8 mouse cellular contexts compared by ENCODE assay signal in the genomic region with DNA sequence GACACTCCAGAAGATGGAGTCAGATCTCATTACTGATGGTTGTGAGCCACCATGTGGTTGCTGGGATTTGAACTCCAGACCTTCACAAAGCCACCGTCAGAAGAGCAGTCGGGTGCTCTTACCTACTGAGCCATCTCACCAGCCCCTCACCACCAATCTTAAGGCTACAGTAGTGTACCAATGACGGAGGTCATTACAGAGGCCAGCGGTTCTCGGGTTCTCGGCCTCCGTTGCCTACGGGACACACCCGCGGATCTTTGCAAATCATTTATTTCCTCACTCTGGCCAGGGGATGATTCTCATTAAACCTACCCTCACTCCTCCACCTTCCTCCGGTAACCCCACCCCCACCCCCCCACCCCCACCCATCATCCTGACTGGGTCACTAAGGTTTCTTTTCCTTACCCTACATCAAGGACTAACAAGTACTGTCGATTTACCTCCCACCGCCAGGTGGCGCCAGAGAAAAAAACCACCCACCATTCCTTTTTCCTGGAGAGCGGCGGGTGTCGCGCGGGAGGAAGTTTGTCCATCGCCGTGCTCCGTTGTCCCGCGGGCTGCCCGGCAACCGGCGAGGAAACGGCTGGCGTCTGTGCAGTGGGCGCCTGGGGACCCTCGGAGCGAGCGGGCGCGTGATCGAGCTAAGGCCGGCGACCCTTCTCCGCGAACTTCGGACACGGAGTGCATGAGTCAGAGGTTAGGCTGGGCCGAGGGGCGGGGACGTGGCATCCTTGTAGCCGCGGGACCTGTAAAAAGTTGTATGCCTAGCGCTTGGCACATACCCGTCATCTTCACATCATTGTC. TPM values are rescaled to one million over a fixed set of nuclear protein-coding genes. Genes with fewer than 3 reads are reported as not detected.
DNase-seq lines count a peak whose midpoint lies in the region; ATAC-seq and TF ChIP-seq lines count a peak whose summit lies in the region.

A gene (plus strand): TSS at position 496 of the 804 bp plus-strand sequence.

- TF ChIP-seq RAD21 in CH12.LX (IDR thresholded peaks at IDR 0.05; ENCODE audit: low read depth, low read length): peak; percentile 36

- in situ Hi-C loops in CH12.LX (cut with MboI; ENCODE audit: low pct_ligation_motif_present, low pct_unique_long_range_greater_than_20kb, low sequenced_read_pairs): loop anchor here (25.0 kb wide), 1 partner anchor 205 kb away; a partner anchor contains a TSS

- peaks cover 4 to 11% of the 10 kb centered on the region in 2 experiments for H3K4me1 ChIP-seq in CH12.LX (ENCODE audit: control insufficient read depth in 1 of 2, insufficient read depth in 2 of 2)
- peaks cover 12% of the 10 kb centered on the region for H3K4me1 ChIP-seq in forebrain, embryonic 12.5 days
- H3K4me1 ChIP-seq in heart, postnatal 0 days (ENCODE audit: control insufficient read depth, insufficient read depth): peaks cover 8% of the 10 kb centered on the region; the same call in 1 of the 2 replicates
- peaks cover 17% of the 10 kb centered on the region for H3K4me1 ChIP-seq in liver, embryonic 16.5 days (ENCODE audit: control insufficient read depth, low read depth, low read length)
- H3K4me1 ChIP-seq in neural tube, embryonic 13.5 days (replicated peaks): peaks cover 8% of the 10 kb centered on the region
- H3K4me1 ChIP-seq in testis, adult 2 months (ENCODE audit: control insufficient read depth, insufficient read depth, low read length): no peaks in the 10 kb centered on the region; the same call in 1 of the 2 replicates

- peak within 1 kb of the TSS; percentile 65 to 96 (median 88) for H3K4me3 ChIP-seq in CH12.LX (replicated peaks in 1 of 3; ENCODE audit: low read depth in 2 of 3, low read length in 2 of 3, poor library complexity in 1 of 3)
- H3K4me3 ChIP-seq in forebrain, embryonic 12.5 days (replicated peaks): peak within 1 kb of the TSS; percentile 74
- H3K4me3 ChIP-seq in heart, postnatal 0 days (ENCODE audit: low read depth, low read length): peak within 1 kb of the TSS; percentile 76
- peak within 1 kb of the TSS; percentile 95 for H3K4me3 ChIP-seq in liver, embryonic 16.5 days (ENCODE audit: low read depth, low read length)
- H3K4me3 ChIP-seq in neural tube, embryonic 13.5 days: peak within 1 kb of the TSS; percentile 75
- H3K4me3 ChIP-seq in testis, adult 2 months (ENCODE audit: control insufficient read depth, low read depth, low read length): peak within 1 kb of the TSS; percentile 97

- WGBS in forebrain, embryonic 12.5 days: 4% methylated on average over 49 of the region's 49 CpGs
- WGBS in heart, postnatal 0 days: 4% methylated on average over 48 of the region's 49 CpGs
- WGBS in liver, embryonic 16.5 days (ENCODE audit: insufficient replicate concordance): 5% methylated on average over 49 of the region's 49 CpGs
- 3% methylated on average over 49 of the region's 49 CpGs for WGBS in neural tube, embryonic 13.5 days

- H3K4me2 ChIP-seq in CH12.LX (ENCODE audit: insufficient read depth, low read depth, poor library complexity, severe bottlenecking): peak within 1 kb of the TSS; percentile 86
- peak within 1 kb of the TSS; percentile 71 for H3K4me2 ChIP-seq in forebrain, embryonic 12.5 days
- H3K4me2 ChIP-seq in heart, postnatal 0 days (ENCODE audit: low read depth, low read length): peak within 1 kb of the TSS; percentile 92
- H3K4me2 ChIP-seq in liver, embryonic 16.5 days (ENCODE audit: low read depth, low read length): peak within 1 kb of the TSS; percentile 87
- H3K4me2 ChIP-seq in neural tube, embryonic 13.5 days: peak within 1 kb of the TSS; percentile 69

- peak; percentile 93 for DNase-seq in CH12.LX (ENCODE audit: extremely low read depth)
- peak; percentile 96 for DNase-seq in c-Kit-positive CD71-positive TER-119-negative erythroid progenitor cells, embryonic 14.5 days (ENCODE audit: low read depth)
- DNase-seq in heart, postnatal 0 days (ENCODE audit: low spot score): peak; percentile 93
- DNase-seq in kidney, postnatal 4 days: peak; percentile 97 to 98

- dilution Hi-C loops in CH12.LX (cut with MboI; ENCODE audit: extremely low pct_ligation_motif_present, extremely low pct_unique_long_range_greater_than_20kb, low sequenced_read_pairs): no loop called here

- peak; percentile 69; the same call in 1 of the 2 replicates for TF ChIP-seq POLR2A in CH12.LX (IDR thresholded peaks at IDR 0.05; ENCODE audit: low read depth, low read length)
- peak; percentile 61 for TF ChIP-seq POLR2A in testis, adult 2 months (IDR thresholded peaks at IDR 0.05; ENCODE audit: control insufficient read depth, low read depth, low read length)

- peak; percentile 83 for ATAC-seq in forebrain, embryonic 12.5 days (ENCODE audit: low FRiP score)
- peak; percentile 82 for ATAC-seq in heart, postnatal 0 days (ENCODE audit: insufficient read depth, low read depth)
- ATAC-seq in liver, embryonic 16.5 days (ENCODE audit: low read depth): peak; percentile 66
- ATAC-seq in neural tube, embryonic 13.5 days (ENCODE audit: low read depth): peak; percentile 86

- no peaks in the 10 kb centered on the region for H3K27me3 ChIP-seq in CH12.LX (replicated peaks)
- H3K27me3 ChIP-seq in forebrain, embryonic 12.5 days: peaks cover 3% of the 10 kb centered on the region; the same call in 1 of the 2 replicates
- no peaks in the 10 kb centered on the region for H3K27me3 ChIP-seq in heart, postnatal 0 days (ENCODE audit: control insufficient read depth, insufficient read depth, low read length)
- no peaks in the 10 kb centered on the region for H3K27me3 ChIP-seq in liver, embryonic 16.5 days (ENCODE audit: control insufficient read depth, insufficient read depth, low read depth, low read length)
- H3K27me3 ChIP-seq in neural tube, embryonic 13.5 days: no peaks in the 10 kb centered on the region
- no peaks in the 10 kb centered on the region for H3K27me3 ChIP-seq in testis, adult 2 months (ENCODE audit: control insufficient read depth, insufficient read depth, low read length)

- H3K36me3 ChIP-seq in CH12.LX (replicated peaks in 1 of 2; ENCODE audit: control insufficient read depth in 1 of 2, insufficient read depth in 1 of 2, low read length in 1 of 2): peaks cover 25 to 37% of the 10 kb centered on the region in 2 experiments
- peaks cover 31% of the 10 kb centered on the region for H3K36me3 ChIP-seq in forebrain, embryonic 12.5 days (replicated peaks)
- H3K36me3 ChIP-seq in heart, postnatal 0 days (replicated peaks; ENCODE audit: control insufficient read depth, insufficient read depth, low read length): peaks cover 23% of the 10 kb centered on the region
- H3K36me3 ChIP-seq in liver, embryonic 16.5 days (ENCODE audit: control insufficient read depth, insufficient read depth): peaks cover 7% of the 10 kb centered on the region; the same call in 1 of the 2 replicates
- peaks cover 34% of the 10 kb centered on the region for H3K36me3 ChIP-seq in neural tube, embryonic 13.5 days
- H3K36me3 ChIP-seq in testis, adult 2 months (ENCODE audit: control insufficient read depth, insufficient read depth, low read length): no peaks in the 10 kb centered on the region

- no peak for TF ChIP-seq EP300 in CH12.LX (IDR thresholded peaks at IDR 0.05; ENCODE audit: low read length)
- TF ChIP-seq EP300 in heart, postnatal 0 days (IDR thresholded peaks at IDR 0.05; ENCODE audit: low read depth): no peak

- H3K27ac ChIP-seq in CH12.LX (ENCODE audit: insufficient read depth, low read depth): no peak within 1 kb of the TSS
- H3K27ac ChIP-seq in forebrain, embryonic 12.5 days: no peak within 1 kb of the TSS
- no peak within 1 kb of the TSS for H3K27ac ChIP-seq in heart, postnatal 0 days (ENCODE audit: low read depth)
- no peak within 1 kb of the TSS for H3K27ac ChIP-seq in liver, embryonic 16.5 days (ENCODE audit: low read length)
- H3K27ac ChIP-seq in neural tube, embryonic 13.5 days (replicated peaks): no peak within 1 kb of the TSS
- H3K27ac ChIP-seq in testis, adult 2 months (ENCODE audit: control insufficient read depth, insufficient read depth, low read depth, low read length): peak within 1 kb of the TSS; percentile 86

- TF ChIP-seq CTCF in CH12.LX (conservative IDR thresholded peaks at IDR 0.05 in 1 of 2, IDR thresholded peaks at IDR 0.05 in 1 of 2; ENCODE audit: low read depth in 2 of 2, low read length in 2 of 2): peak in 1 of 2 experiments; percentile 82; a peak in 2 of 4 replicates
- TF ChIP-seq CTCF in heart, postnatal 0 days (IDR thresholded peaks at IDR 0.05; ENCODE audit: low read depth): peak; percentile 81
- TF ChIP-seq CTCF in testis, adult 2 months (IDR thresholded peaks at IDR 0.05; ENCODE audit: control insufficient read depth, insufficient read depth, insufficient replicate concordance, low read depth, low read length): peak; percentile 72; the same call in 1 of the 2 replicates

- peak within 1 kb of the TSS; percentile 69 for H3K9ac ChIP-seq in CH12.LX (ENCODE audit: insufficient read depth, low read depth)
- H3K9ac ChIP-seq in forebrain, embryonic 12.5 days: peak within 1 kb of the TSS; percentile 79
- H3K9ac ChIP-seq in heart, postnatal 0 days (replicated peaks; ENCODE audit: low read depth, low read length): peak within 1 kb of the TSS; percentile 72
- H3K9ac ChIP-seq in liver, embryonic 16.5 days (ENCODE audit: low read depth, low read length): peak within 1 kb of the TSS; percentile 85
- peak within 1 kb of the TSS; percentile 76 for H3K9ac ChIP-seq in neural tube, embryonic 13.5 days

- H3K9me3 ChIP-seq in CH12.LX (replicated peaks; ENCODE audit: low read length): no peaks in the 10 kb centered on the region
- no peaks in the 10 kb centered on the region for H3K9me3 ChIP-seq in forebrain, embryonic 12.5 days
- no peaks in the 10 kb centered on the region for H3K9me3 ChIP-seq in heart, postnatal 0 days (replicated peaks; ENCODE audit: control insufficient read depth, low read length)
- H3K9me3 ChIP-seq in liver, embryonic 16.5 days (replicated peaks; ENCODE audit: control insufficient read depth, low read length): no peaks in the 10 kb centered on the region
- no peaks in the 10 kb centered on the region for H3K9me3 ChIP-seq in neural tube, embryonic 13.5 days

- no peaks in the 10 kb centered on the region for H3K79me2 ChIP-seq in CH12.LX (replicated peaks; ENCODE audit: control insufficient read depth, extremely low read depth, insufficient read depth, poor library complexity, severe bottlenecking)

TF ChIP-seq in CH12.LX, 34 proteins besides CTCF, POLR2A, EP300 and RAD21 (continues in another document):
- no peak for TF ChIP-seq JUND (conservative IDR thresholded peaks at IDR 0.05; ENCODE audit: low read depth, low read length)
- peak; percentile 52; the same call in 1 of the 2 replicates for TF ChIP-seq MYC (IDR thresholded peaks at IDR 0.05; ENCODE audit: low read depth, low read length)

RNA-seq across cellular contexts. Expression of the gene that starts here (rescaled TPM):
- total RNA-seq in CH12.LX (2012; rRNA removed): 6.7 and 9.1 TPM in 2 replicates
- total RNA-seq in CH12.LX (2014; rRNA removed): 4.3 and 4.9 TPM in 2 replicates
- polyA plus RNA-seq in CH12.LX (2012; ENCODE audit: insufficient read length, low read depth): 11.6 and 15.3 TPM in 2 replicates
- polyA plus RNA-seq in forebrain, embryonic 12.5 days (2016; fragmentation: Nextera tagmentation; extraction: Ambion mirVana): 24.6 and 27.0 TPM in 2 replicates
- 0.50 and 1.6 TPM in 2 replicates for total RNA-seq in heart, postnatal 0 days (2014; rRNA removed; ENCODE audit: low replicate concordance)
- 4.4 and 5.8 TPM in 2 replicates for polyA plus RNA-seq in heart, postnatal 0 days (2015; fragmentation: Nextera tagmentation; extraction: Ambion mirVana)
- polyA plus RNA-seq in liver, embryonic 16.5 days (2015; fragmentation: Nextera tagmentation; extraction: Ambion mirVana): 2.5 and 2.9 TPM in 2 replicates
- polyA plus RNA-seq in neural tube, embryonic 13.5 days (2015; fragmentation: Nextera tagmentation; extraction: Ambion mirVana): 18.3 and 19.0 TPM in 2 replicates
- 71.8 and 74.7 TPM in 2 replicates for polyA plus RNA-seq in testis, adult 2 months (2012; rRNA removed)
